Mouse (Mus musculus): ENCODE results near the gene Tmem248. TPM values are rescaled to one million over a fixed set of nuclear protein-coding genes. Genes with fewer than 3 reads are reported as not detected.

The Tmem248 gene
- total and polyA plus RNA-seq, 3 experiments: 34.6 to 62.4 (median 40.6) TPM

- ATAC-seq (ENCODE audit: extremely low read depth, insufficient number of reproducible peaks, low FRiP score, poor library complexity, severe bottlenecking) (no peak), DNase-seq (ENCODE audit: low spot score) (no peak)
- Histone ChIP-seq H3K4me3 (ENCODE audit: low read depth, low read length) (peak overlapping the region; percentile 88), H3K36me3 (replicated peaks) (peaks cover 49% of the 10 kb centered on the region), H3K4me1 (ENCODE audit: insufficient read depth, low read depth, low read length) (peaks cover 32% of the 10 kb centered on the region), H3K9me3 (replicated peaks) (no peaks in the 10 kb centered on the region), H3K27me3 (ENCODE audit: insufficient read depth, low read length) (no peaks in the 10 kb centered on the region)
- TF ChIP-seq GATA1 (IDR thresholded peaks at IDR 0.05; ENCODE audit: borderline replicate concordance, low read length) (no peak), GATA2 (IDR thresholded peaks at IDR 0.05; ENCODE audit: borderline replicate concordance, low read depth, low read length) (no peak), TAL1 (conservative IDR thresholded peaks at IDR 0.05; ENCODE audit: low read depth, low read length) (no peak), CTCF (IDR thresholded peaks at IDR 0.05; ENCODE audit: low read depth, low read length) (no peak), POLR2AphosphoS5 (IDR thresholded peaks at IDR 0.05; ENCODE audit: insufficient replicate concordance, low read depth, low read length) (no peak)
Observed at GRCm38 (mm10) chr5:130257303-130257702, 40.4 kb downstream of the Tmem248 start.

GRCm38 (mm10) chr5:130263454-130263853 lies 46.6 kb downstream of the Tmem248 start:
- peaks cover 89% of the 10 kb centered on the region for H3K36me3 ChIP-seq (replicated peaks)

GRCm38 (mm10) chr5:130264433-130265005 lies 47.6 kb downstream of the Tmem248 start:
- Histone ChIP-seq H3K36me3 (replicated peaks) (peaks cover 93% of the 10 kb centered on the region), H3K4me3 (ENCODE audit: low read depth, low read length) (no peak overlapping the region), H3K27me3 (ENCODE audit: insufficient read depth, low read length) (no peaks in the 10 kb centered on the region), H3K4me1 (ENCODE audit: insufficient read depth, low read depth, low read length) (peaks cover 35% of the 10 kb centered on the region), H3K9me3 (replicated peaks) (no peaks in the 10 kb centered on the region)
- TF ChIP-seq GATA2 (IDR thresholded peaks at IDR 0.05; ENCODE audit: borderline replicate concordance, low read depth, low read length): no peak
- no peak for TF ChIP-seq POLR2AphosphoS5 (IDR thresholded peaks at IDR 0.05; ENCODE audit: insufficient replicate concordance, low read depth, low read length)
- no peak for TF ChIP-seq GATA1 (IDR thresholded peaks at IDR 0.05; ENCODE audit: borderline replicate concordance, low read length)
- TF ChIP-seq TAL1 (conservative IDR thresholded peaks at IDR 0.05; ENCODE audit: low read depth, low read length): no peak
- ATAC-seq (ENCODE audit: extremely low read depth, insufficient number of reproducible peaks, low FRiP score, poor library complexity, severe bottlenecking) (0 out of 2 replicates have a peak, but pooled peaks have one; percentile 18), DNase-seq (ENCODE audit: low spot score) (no peak)

More at GRCm38 (mm10) chr5:130263454-130263853, 46.6 kb downstream of the Tmem248 start:
- no peak for TF ChIP-seq POLR2AphosphoS5 (IDR thresholded peaks at IDR 0.05; ENCODE audit: insufficient replicate concordance, low read depth, low read length)
- no peak for TF ChIP-seq GATA1 (IDR thresholded peaks at IDR 0.05; ENCODE audit: borderline replicate concordance, low read length)
- TF ChIP-seq CTCF (IDR thresholded peaks at IDR 0.05; ENCODE audit: low read depth, low read length): no peak
- no peak for TF ChIP-seq GATA2 (IDR thresholded peaks at IDR 0.05; ENCODE audit: borderline replicate concordance, low read depth, low read length)
- TF ChIP-seq TAL1 (conservative IDR thresholded peaks at IDR 0.05; ENCODE audit: low read depth, low read length): no peak
- H3K4me3 ChIP-seq (ENCODE audit: low read depth, low read length): no peak overlapping the region
- H3K9me3 ChIP-seq (replicated peaks): no peaks in the 10 kb centered on the region
- no peaks in the 10 kb centered on the region for H3K27me3 ChIP-seq (ENCODE audit: insufficient read depth, low read length)
- ATAC-seq (ENCODE audit: extremely low read depth, insufficient number of reproducible peaks, low FRiP score, poor library complexity, severe bottlenecking) (no peak), DNase-seq (ENCODE audit: low spot score) (no peak)
- H3K4me1 ChIP-seq (ENCODE audit: insufficient read depth, low read depth, low read length): peaks cover 32% of the 10 kb centered on the region

- TF ChIP-seq POLR2AphosphoS5 (IDR thresholded peaks at IDR 0.05; ENCODE audit: insufficient replicate concordance, low read depth, low read length): no peak
- peak; percentile 59 for TF ChIP-seq CTCF (IDR thresholded peaks at IDR 0.05; ENCODE audit: low read depth, low read length)
- Histone ChIP-seq H3K27me3 (ENCODE audit: insufficient read depth, low read length) (no peaks in the 10 kb centered on the region), H3K4me3 (ENCODE audit: low read depth, low read length) (no peak overlapping the region), H3K9me3 (replicated peaks) (no peaks in the 10 kb centered on the region), H3K36me3 (replicated peaks) (peaks cover 99% of the 10 kb centered on the region), H3K4me1 (ENCODE audit: insufficient read depth, low read depth, low read length) (peaks cover 40% of the 10 kb centered on the region)
- ATAC-seq (ENCODE audit: extremely low read depth, insufficient number of reproducible peaks, low FRiP score, poor library complexity, severe bottlenecking): 0 out of 2 replicates have a peak, but pooled peaks have one; percentile 17
- DNase-seq (ENCODE audit: low spot score): no peak
Observed at GRCm38 (mm10) chr5:130266651-130267050, 49.8 kb downstream of the Tmem248 start.

GRCm38 (mm10) chr5:130267316-130267715 lies 50.4 kb downstream of the Tmem248 start:
- H3K4me1 ChIP-seq (ENCODE audit: insufficient read depth, low read depth, low read length): peaks cover 38% of the 10 kb centered on the region
- H3K9me3 ChIP-seq (replicated peaks): no peaks in the 10 kb centered on the region
- H3K36me3 ChIP-seq (replicated peaks): peaks cover 99% of the 10 kb centered on the region
- ATAC-seq (ENCODE audit: extremely low read depth, insufficient number of reproducible peaks, low FRiP score, poor library complexity, severe bottlenecking) (peak; percentile 41; the same call in 1 of the 2 replicates), DNase-seq (ENCODE audit: low spot score) (peak; percentile 21)
- H3K27me3 ChIP-seq (ENCODE audit: insufficient read depth, low read length): no peaks in the 10 kb centered on the region
- H3K4me3 ChIP-seq (ENCODE audit: low read depth, low read length): no peak overlapping the region
- TF ChIP-seq POLR2AphosphoS5 (IDR thresholded peaks at IDR 0.05; ENCODE audit: insufficient replicate concordance, low read depth, low read length) (no peak), GATA2 (IDR thresholded peaks at IDR 0.05; ENCODE audit: borderline replicate concordance, low read depth, low read length) (no peak), TAL1 (conservative IDR thresholded peaks at IDR 0.05; ENCODE audit: low read depth, low read length) (no peak), CTCF (IDR thresholded peaks at IDR 0.05; ENCODE audit: low read depth, low read length) (peak; percentile 39; the same call in 1 of the 2 replicates)

- DNase-seq (ENCODE audit: low spot score) (no peak), ATAC-seq (ENCODE audit: extremely low read depth, insufficient number of reproducible peaks, low FRiP score, poor library complexity, severe bottlenecking) (no peak)
- Histone ChIP-seq H3K9me3 (replicated peaks) (no peaks in the 10 kb centered on the region), H3K27me3 (ENCODE audit: insufficient read depth, low read length) (no peaks in the 10 kb centered on the region), H3K36me3 (replicated peaks) (peaks cover 99% of the 10 kb centered on the region), H3K4me3 (ENCODE audit: low read depth, low read length) (no peak overlapping the region), H3K4me1 (ENCODE audit: insufficient read depth, low read depth, low read length) (peaks cover 27% of the 10 kb centered on the region)
- TF ChIP-seq TAL1 (conservative IDR thresholded peaks at IDR 0.05; ENCODE audit: low read depth, low read length): no peak
- no peak for TF ChIP-seq CTCF (IDR thresholded peaks at IDR 0.05; ENCODE audit: low read depth, low read length)
- no peak for TF ChIP-seq POLR2AphosphoS5 (IDR thresholded peaks at IDR 0.05; ENCODE audit: insufficient replicate concordance, low read depth, low read length)
- no peak for TF ChIP-seq GATA1 (IDR thresholded peaks at IDR 0.05; ENCODE audit: borderline replicate concordance, low read length)
- TF ChIP-seq GATA2 (IDR thresholded peaks at IDR 0.05; ENCODE audit: borderline replicate concordance, low read depth, low read length): no peak
Observed at GRCm38 (mm10) chr5:130268976-130269375, 52.1 kb downstream of the Tmem248 start.
